Mouse (Mus musculus) adipocyte (in vitro differentiated cells): ENCODE measurements around the gene Plekhd1.

Experiments used
- DNase-seq: peaks from one replicate; pipeline ENCODE4 v3.0.0-alpha.2; 2016; ENCODE audit warnings: low spot score

The Plekhd1 gene

GRCm38 (mm10) chr12:80699144-80699531 is 6.7 kb downstream of the Plekhd1 start:
- no peak for DNase-seq

- peak; percentile 55 for DNase-seq
These were observed 8.9 kb downstream of the Plekhd1 start for GRCm38 (mm10) chr12:80701332-80701731.

- DNase-seq = no peak
These were observed 14.0 kb downstream of the Plekhd1 start for GRCm38 (mm10) chr12:80706208-80706914.

GRCm38 (mm10) chr12:80706915-80707604 is 14.7 kb downstream of the Plekhd1 start:
- no peak for DNase-seq

GRCm38 (mm10) chr12:80715915-80716314 is 23.5 kb downstream of the Plekhd1 start:
- DNase-seq = no peak

GRCm38 (mm10) chr12:80719141-80719540 is 26.8 kb downstream of the Plekhd1 start:
- no peak for DNase-seq

GRCm38 (mm10) chr12:80720507-80720906 is 28.1 kb downstream of the Plekhd1 start:
- no peak for DNase-seq

GRCm38 (mm10) chr12:80721458-80721857 is 29.1 kb downstream of the Plekhd1 start:
- DNase-seq = no peak

GRCm38 (mm10) chr12:80724853-80725559 is 32.6 kb downstream of the Plekhd1 start:
- peak; percentile 81 for DNase-seq

GRCm38 (mm10) chr12:80728207-80728606 is 35.8 kb downstream of the Plekhd1 start:
- no peak for DNase-seq

- DNase-seq = peak; percentile 15
These were observed 36.4 kb downstream of the Plekhd1 start for GRCm38 (mm10) chr12:80728814-80729213.

- peak; percentile 25 for DNase-seq
These were observed 37.6 kb downstream of the Plekhd1 start for GRCm38 (mm10) chr12:80729758-80730530.

GRCm38 (mm10) chr12:80730567-80730966 is 38.2 kb downstream of the Plekhd1 start:
- DNase-seq = no peak

GRCm38 (mm10) chr12:80734526-80735470 is 42.4 kb downstream of the Plekhd1 start:
- no peak for DNase-seq

- no peak for DNase-seq
These were observed 44.3 kb downstream of the Plekhd1 start for GRCm38 (mm10) chr12:80736464-80737282.

GRCm38 (mm10) chr12:80737283-80737600 is 44.9 kb downstream of the Plekhd1 start:
- DNase-seq = no peak

GRCm38 (mm10) chr12:80739482-80739881 is 47.1 kb downstream of the Plekhd1 start:
- DNase-seq = no peak

- DNase-seq = no peak
These were observed 52.2 kb downstream of the Plekhd1 start for GRCm38 (mm10) chr12:80744614-80745013.

GRCm38 (mm10) chr12:80746031-80746813 is 53.8 kb downstream of the Plekhd1 start:
- no peak for DNase-seq
